Mouse (Mus musculus) midbrain, embryonic 16.5 days (tissue): ENCODE measurements at regions not wholly inside any gene's neighbourhood (a gene's known extent, or its start where the extent isn't known, plus 50 kb on each side); places are given as distances from the start of the nearest gene placed in this dataset.

ENCODE experiments used
- ATAC-seq: fragments of 200-750 bp; cut with Nextera tagmentation; 2 replicates; pipeline ENCODE4 v1.8.0; 2017; ENCODE audit warnings: moderate TSS enrichment
- H3K27ac ChIP-seq: fragments of 300-500 bp; sonication (generic); 2 replicates; pipeline ENCODE4 v1.5.1; 2014; ENCODE audit warnings: mild to moderate bottlenecking, low read length, mixed read lengths
- H3K27me3 ChIP-seq: fragments of 300-500 bp; sonication (generic); 2 replicates; pipeline ENCODE4 v1.6.1; 2014; ENCODE audit warnings: low read depth, low read length, mixed read lengths; ENCODE audit not compliant: control insufficient read depth, insufficient read depth
- H3K36me3 ChIP-seq: fragments of 300-500 bp; sonication (generic); 2 replicates; pipeline ENCODE4 v1.6.1; 2014; ENCODE audit warnings: mild to moderate bottlenecking, low read length, moderate library complexity, mixed read lengths; ENCODE audit not compliant: control insufficient read depth, insufficient read depth
- H3K4me1 ChIP-seq: fragments of 300-500 bp; sonication (generic); 2 replicates; pipeline ENCODE4 v1.6.1; 2014; ENCODE audit warnings: mild to moderate bottlenecking, low read length, mixed read lengths; ENCODE audit not compliant: control insufficient read depth, insufficient read depth
- H3K4me2 ChIP-seq: fragments of 300-500 bp; sonication (generic); 2 replicates; pipeline ENCODE4 v1.6.1; 2014; ENCODE audit warnings: mild to moderate bottlenecking, low read length, mixed read lengths
- H3K4me3 ChIP-seq: fragments of 300-500 bp; sonication (generic); 2 replicates; pipeline ENCODE4 v1.5.1; 2014; ENCODE audit warnings: low read depth, mild to moderate bottlenecking, low read length, moderate library complexity, mixed read lengths
- H3K9ac ChIP-seq: fragments of 300-500 bp; sonication (generic); 2 replicates; pipeline ENCODE4 v1.6.1; 2014; ENCODE audit warnings: low read depth, low read length, mixed read lengths
- H3K9me3 ChIP-seq: fragments of 300-500 bp; sonication (generic); replicated peaks from 2 replicates; pipeline ENCODE4 v1.6.1; 2014; ENCODE audit warnings: mild to moderate bottlenecking, low read length, mixed read lengths; ENCODE audit not compliant: control insufficient read depth, poor library complexity, severe bottlenecking
- WGBS: fragments of 180-500 bp; shearing (Covaris S2); extraction: QIAGEN DNeasy Blood & Tissue Kit; methylation state at CpG from one replicate; pipeline ENCODE4 v1.1.7; 2014; 5-methylcytosine and 5-hydroxymethylcytosine counted together

- ATAC-seq = no peak
- H3K4me1 ChIP-seq = 0 out of 2 replicates have a peak, but pooled peaks cover 5% of the 10 kb centered on the region
- 53% methylated on average over 5 of the region's 5 CpGs for WGBS
- H3K27me3 ChIP-seq = no peaks in the 10 kb centered on the region
- H3K4me2 ChIP-seq = no peak overlapping the region
- H3K27ac ChIP-seq = no peak overlapping the region
- no peaks in the 10 kb centered on the region for H3K36me3 ChIP-seq
- no peak overlapping the region for H3K4me3 ChIP-seq
- no peaks in the 10 kb centered on the region for H3K9me3 ChIP-seq
- no peak overlapping the region for H3K9ac ChIP-seq
These were observed 88.9 kb upstream of the Med13l start for GRCm38 (mm10) chr5:118471569-118471968.

- Histone ChIP-seq H3K9me3 (no peaks in the 10 kb centered on the region), H3K27me3 (no peaks in the 10 kb centered on the region), H3K9ac (no peak overlapping the region), H3K4me3 (no peak overlapping the region), H3K27ac (no peak overlapping the region), H3K4me2 (no peak overlapping the region), H3K4me1 (0 out of 2 replicates have a peak, but pooled peaks cover 5% of the 10 kb centered on the region), H3K36me3 (no peaks in the 10 kb centered on the region)
- ATAC-seq = no peak
- 84% methylated on average over 10 of the region's 10 CpGs for WGBS
These were observed 88.2 kb upstream of the Med13l start for GRCm38 (mm10) chr5:118472291-118472690.

GRCm38 (mm10) chr5:118473128-118473730 lies 87.2 kb upstream of the Med13l start:
- no peak overlapping the region for H3K27ac ChIP-seq
- H3K4me3 ChIP-seq = no peak overlapping the region
- no peak overlapping the region for H3K9ac ChIP-seq
- WGBS = 31% methylated on average over 5 of the region's 5 CpGs
- H3K4me2 ChIP-seq = no peak overlapping the region
- no peaks in the 10 kb centered on the region for H3K27me3 ChIP-seq
- H3K4me1 ChIP-seq = peaks cover 10% of the 10 kb centered on the region
- H3K36me3 ChIP-seq = no peaks in the 10 kb centered on the region
- ATAC-seq = no peak
- no peaks in the 10 kb centered on the region for H3K9me3 ChIP-seq

GRCm38 (mm10) chr5:118476597-118476996 lies 83.9 kb upstream of the Med13l start:
- Histone ChIP-seq H3K9me3 (no peaks in the 10 kb centered on the region), H3K4me1 (peaks cover 11% of the 10 kb centered on the region), H3K27ac (no peak overlapping the region), H3K9ac (no peak overlapping the region), H3K36me3 (no peaks in the 10 kb centered on the region), H3K27me3 (no peaks in the 10 kb centered on the region), H3K4me3 (no peak overlapping the region), H3K4me2 (no peak overlapping the region)
- 85% methylated on average over 5 of the region's 5 CpGs for WGBS
- no peak for ATAC-seq

- WGBS = 57% methylated on average over 19 of the region's 19 CpGs
- peaks cover 11% of the 10 kb centered on the region for H3K4me1 ChIP-seq
- H3K27me3 ChIP-seq = no peaks in the 10 kb centered on the region
- H3K36me3 ChIP-seq = no peaks in the 10 kb centered on the region
- H3K4me3 ChIP-seq = no peak overlapping the region
- H3K4me2 ChIP-seq = peak overlapping the region; percentile 69
- no peak overlapping the region for H3K9ac ChIP-seq
- no peak overlapping the region for H3K27ac ChIP-seq
- H3K9me3 ChIP-seq = no peaks in the 10 kb centered on the region
- ATAC-seq = no peak
These were observed 83.1 kb upstream of the Med13l start for GRCm38 (mm10) chr5:118477131-118478119.

GRCm38 (mm10) chr5:118478120-118478768 lies 82.2 kb upstream of the Med13l start:
- Histone ChIP-seq H3K4me3 (peak overlapping the region; percentile 23; the same call in 1 of the 2 replicates), H3K36me3 (no peaks in the 10 kb centered on the region), H3K4me1 (peaks cover 8% of the 10 kb centered on the region), H3K4me2 (peak overlapping the region; percentile 69), H3K27ac (no peak overlapping the region), H3K27me3 (no peaks in the 10 kb centered on the region), H3K9ac (no peak overlapping the region; the same call in 1 of the 2 replicates), H3K9me3 (no peaks in the 10 kb centered on the region)
- ATAC-seq = peak; percentile 78; the same call in 1 of the 2 replicates
- 4% methylated on average over 15 of the region's 15 CpGs for WGBS

GRCm38 (mm10) chr5:118480000-118480399 lies 80.5 kb upstream of the Med13l start:
- H3K4me1 ChIP-seq = peaks cover 5% of the 10 kb centered on the region
- ATAC-seq = no peak
- H3K9me3 ChIP-seq = no peaks in the 10 kb centered on the region
- no peaks in the 10 kb centered on the region for H3K36me3 ChIP-seq
- WGBS = 78% methylated on average over 5 of the region's 5 CpGs
- no peak overlapping the region for H3K4me2 ChIP-seq
- no peak overlapping the region for H3K4me3 ChIP-seq
- no peak overlapping the region for H3K27ac ChIP-seq
- H3K9ac ChIP-seq = no peak overlapping the region
- H3K27me3 ChIP-seq = no peaks in the 10 kb centered on the region

- Histone ChIP-seq H3K27me3 (no peaks in the 10 kb centered on the region), H3K36me3 (no peaks in the 10 kb centered on the region)
- WGBS = 68% methylated on average over 9 of the region's 10 CpGs
These were observed 79.3 kb upstream of the Med13l start for GRCm38 (mm10) chr5:118480965-118481793.

More at GRCm38 (mm10) chr5:118480965-118481793, 79.3 kb upstream of the Med13l start:
- H3K27ac ChIP-seq = no peak overlapping the region
- H3K9ac ChIP-seq = no peak overlapping the region
- H3K4me2 ChIP-seq = no peak overlapping the region
- H3K4me3 ChIP-seq = no peak overlapping the region
- H3K4me1 ChIP-seq = peaks cover 5% of the 10 kb centered on the region
- ATAC-seq = no peak
- no peaks in the 10 kb centered on the region for H3K9me3 ChIP-seq
